Mouse (Mus musculus): ENCODE measurements around the gene Rassf8. TPM values are rescaled to one million over a fixed set of nuclear protein-coding genes. Genes with fewer than 3 reads are reported as not detected.

Gene Rassf8
- total RNA-seq (2021) = 10 to 100 TPM; 18.9 to 24.7 TPM

- peak; percentile 76 to 77 for DNase-seq (ENCODE audit: low spot score in 2 of 2)
- intact Hi-C loops (cut with DNase I) = loop anchor here (5.0 to 10.0 kb wide), 2 partner anchors 59 to 529 kb away; no protein-coding TSS in a partner anchor
Observed at GRCm38 (mm10) chr6:145746132-145746849, at the start of gene Rassf8. Gene Rassf8, plus strand, starts transcription at chr6:145746748.

- intact Hi-C loops (cut with DNase I) = no loop called here
- no peak for DNase-seq (ENCODE audit: low spot score in 2 of 2)
Observed at GRCm38 (mm10) chr6:145701021-145701540, 45.5 kb upstream of the Rassf8 start.

- no peak for DNase-seq (ENCODE audit: low spot score in 2 of 2)
- intact Hi-C loops (cut with DNase I) = no loop called here
Observed at GRCm38 (mm10) chr6:145703667-145704066, 42.9 kb upstream of the Rassf8 start.

GRCm38 (mm10) chr6:145709956-145710720, 36.4 kb upstream of the Rassf8 start:
- intact Hi-C loops (cut with DNase I) = no loop called here
- DNase-seq (ENCODE audit: low spot score in 2 of 2) = no peak

GRCm38 (mm10) chr6:145710797-145711196, 35.8 kb upstream of the Rassf8 start:
- no peak for DNase-seq (ENCODE audit: low spot score in 2 of 2)
- intact Hi-C loops (cut with DNase I) = no loop called here

- no peak for DNase-seq (ENCODE audit: low spot score in 2 of 2)
- intact Hi-C loops (cut with DNase I) = no loop called here
Observed at GRCm38 (mm10) chr6:145711320-145711719, 35.2 kb upstream of the Rassf8 start.

GRCm38 (mm10) chr6:145713241-145714114, 33.1 kb upstream of the Rassf8 start:
- no peak for DNase-seq (ENCODE audit: low spot score in 2 of 2)
- intact Hi-C loops (cut with DNase I) = no loop called here

- intact Hi-C loops (cut with DNase I) = no loop called here
- DNase-seq (ENCODE audit: low spot score in 2 of 2) = no peak
Observed at GRCm38 (mm10) chr6:145714131-145714530, 32.4 kb upstream of the Rassf8 start.

GRCm38 (mm10) chr6:145722596-145722995, 24.0 kb upstream of the Rassf8 start:
- intact Hi-C loops (cut with DNase I) = no loop called here
- no peak for DNase-seq (ENCODE audit: low spot score in 2 of 2)

GRCm38 (mm10) chr6:145723131-145723863, 23.3 kb upstream of the Rassf8 start:
- DNase-seq (ENCODE audit: low spot score in 2 of 2) = no peak
- intact Hi-C loops (cut with DNase I) = no loop called here

- intact Hi-C loops (cut with DNase I) = no loop called here
- no peak for DNase-seq (ENCODE audit: low spot score in 2 of 2)
Observed at GRCm38 (mm10) chr6:145725849-145726248, 20.7 kb upstream of the Rassf8 start.

- DNase-seq (ENCODE audit: low spot score in 2 of 2) = no peak
- intact Hi-C loops (cut with DNase I) = no loop called here
Observed at GRCm38 (mm10) chr6:145726986-145727385, 19.6 kb upstream of the Rassf8 start.

- no peak for DNase-seq (ENCODE audit: low spot score in 2 of 2)
- intact Hi-C loops (cut with DNase I) = no loop called here
Observed at GRCm38 (mm10) chr6:145732868-145733267, 13.7 kb upstream of the Rassf8 start.

GRCm38 (mm10) chr6:145733276-145733675, 13.3 kb upstream of the Rassf8 start:
- no peak for DNase-seq (ENCODE audit: low spot score in 2 of 2)
- intact Hi-C loops (cut with DNase I) = no loop called here

- no peak for DNase-seq (ENCODE audit: low spot score in 2 of 2)
- intact Hi-C loops (cut with DNase I) = no loop called here
Observed at GRCm38 (mm10) chr6:145733911-145734310, 12.6 kb upstream of the Rassf8 start.

GRCm38 (mm10) chr6:145736099-145736498, 10.4 kb upstream of the Rassf8 start:
- intact Hi-C loops (cut with DNase I) = no loop called here
- DNase-seq (ENCODE audit: low spot score in 2 of 2) = no peak

GRCm38 (mm10) chr6:145739231-145739630, 7.3 kb upstream of the Rassf8 start:
- intact Hi-C loops (cut with DNase I) = no loop called here
- DNase-seq (ENCODE audit: low spot score in 2 of 2) = no peak

GRCm38 (mm10) chr6:145740011-145740410, 6.5 kb upstream of the Rassf8 start:
- no peak for DNase-seq (ENCODE audit: low spot score in 2 of 2)
- intact Hi-C loops (cut with DNase I) = loop anchor here (10.0 kb wide), 1 partner anchor 535 kb away; no protein-coding TSS in a partner anchor

GRCm38 (mm10) chr6:145745291-145745690, 1.3 kb upstream of the Rassf8 start:
- DNase-seq (ENCODE audit: low spot score in 2 of 2) = no peak
- intact Hi-C loops (cut with DNase I) = loop anchor here (5.0 to 10.0 kb wide), 2 partner anchors 58 to 530 kb away; no protein-coding TSS in a partner anchor

All from left cerebral cortex, postnatal 36 days (tissue).